Mouse (Mus musculus): ENCODE data around the gene Zfp428.

Gene Zfp428

GRCm38 (mm10) chr7:24506838-24507725 is at the start of gene Zfp428:
TSS of gene Zfp428 (plus strand) at chr7:24507006.
- DNase-seq (ENCODE audit: low spot score) = peak; percentile 83

- DNase-seq (ENCODE audit: low spot score) = no peak
Measured at GRCm38 (mm10) chr7:24457726-24458370, 49.0 kb upstream of the Zfp428 start.

- DNase-seq (ENCODE audit: low spot score) = no peak
Measured at GRCm38 (mm10) chr7:24459440-24459839, 47.4 kb upstream of the Zfp428 start.

GRCm38 (mm10) chr7:24459843-24460242 is 47.0 kb upstream of the Zfp428 start:
- no peak for DNase-seq (ENCODE audit: low spot score)

GRCm38 (mm10) chr7:24461376-24462051 is 45.3 kb upstream of the Zfp428 start:
- DNase-seq (ENCODE audit: low spot score) = no peak

- DNase-seq (ENCODE audit: low spot score) = peak; percentile 47
Measured at GRCm38 (mm10) chr7:24462388-24463319, 44.2 kb upstream of the Zfp428 start, which contains the start of gene Plaur. TSS of gene Plaur (plus strand) at chr7:24462484.

- no peak for DNase-seq (ENCODE audit: low spot score)
Measured at GRCm38 (mm10) chr7:24466835-24467234, 40.0 kb upstream of the Zfp428 start.

- no peak for DNase-seq (ENCODE audit: low spot score)
Measured at GRCm38 (mm10) chr7:24467886-24468285, 38.9 kb upstream of the Zfp428 start.

GRCm38 (mm10) chr7:24469126-24469525 is 37.7 kb upstream of the Zfp428 start:
- no peak for DNase-seq (ENCODE audit: low spot score)

GRCm38 (mm10) chr7:24470356-24470755 is 36.5 kb upstream of the Zfp428 start:
- DNase-seq (ENCODE audit: low spot score) = no peak

GRCm38 (mm10) chr7:24472442-24472841 is 34.4 kb upstream of the Zfp428 start:
- DNase-seq (ENCODE audit: low spot score) = no peak

- no peak for DNase-seq (ENCODE audit: low spot score)
Measured at GRCm38 (mm10) chr7:24472937-24473336, 33.9 kb upstream of the Zfp428 start.

- peak; percentile 50 for DNase-seq (ENCODE audit: low spot score)
Measured at GRCm38 (mm10) chr7:24473913-24474529, 32.8 kb upstream of the Zfp428 start.

GRCm38 (mm10) chr7:24474811-24475506 is 31.8 kb upstream of the Zfp428 start:
- no peak for DNase-seq (ENCODE audit: low spot score)

GRCm38 (mm10) chr7:24476338-24476737 is 30.5 kb upstream of the Zfp428 start:
- DNase-seq (ENCODE audit: low spot score) = no peak

GRCm38 (mm10) chr7:24476856-24477255 is 29.9 kb upstream of the Zfp428 start:
- DNase-seq (ENCODE audit: low spot score) = no peak

- no peak for DNase-seq (ENCODE audit: low spot score)
Measured at GRCm38 (mm10) chr7:24478911-24479310, 27.9 kb upstream of the Zfp428 start.

- no peak for DNase-seq (ENCODE audit: low spot score)
Measured at GRCm38 (mm10) chr7:24479685-24480084, 27.1 kb upstream of the Zfp428 start.

GRCm38 (mm10) chr7:24480121-24480941 is 26.5 kb upstream of the Zfp428 start:
- no peak for DNase-seq (ENCODE audit: low spot score)
